Mouse (Mus musculus) gastrocnemius, adult 8-10 months (tissue): Measurements from ENCODE around the gene Nuak2. TPM values are rescaled to one million over a fixed set of nuclear protein-coding genes. Genes with fewer than 3 reads are reported as not detected.

Source experiments
- DNase-seq, 2 experiments: peaks; one replicate each; pipeline ENCODE4 v3.0.0; 2022; ENCODE audit warnings: low spot score in 2 of 2
- total RNA-seq, 4 experiments: library from RNA; stranded (reverse); gene quantifications; 2 replicates each; pipeline ENCODE4 v1.2.4; 2022

The Nuak2 gene
- total RNA-seq, 4 experiments from 2014 or later = 0.45 to 0.94 (median 0.52) TPM

GRCm38 (mm10) chr1:132322711-132323542 is 7.0 kb downstream of the Nuak2 start:
- no peak for DNase-seq

- no peak for DNase-seq
Observed at GRCm38 (mm10) chr1:132326777-132327176, 10.9 kb downstream of the Nuak2 start.

GRCm38 (mm10) chr1:132327477-132327876 is 11.6 kb downstream of the Nuak2 start:
- DNase-seq = no peak

GRCm38 (mm10) chr1:132328565-132328964 is 12.6 kb downstream of the Nuak2 start:
- no peak for DNase-seq

- no peak for DNase-seq
Observed at GRCm38 (mm10) chr1:132329656-132330055, 13.7 kb downstream of the Nuak2 start.

GRCm38 (mm10) chr1:132330397-132330796 is 14.5 kb downstream of the Nuak2 start:
- DNase-seq = no peak

- DNase-seq = no peak
Observed at GRCm38 (mm10) chr1:132331283-132331682, 15.4 kb downstream of the Nuak2 start.

GRCm38 (mm10) chr1:132333201-132333600 is 17.3 kb downstream of the Nuak2 start:
- no peak for DNase-seq

- DNase-seq = peak; percentile 24 to 42
Observed at GRCm38 (mm10) chr1:132333675-132334141, 17.8 kb downstream of the Nuak2 start.

- DNase-seq = no peak
Observed at GRCm38 (mm10) chr1:132334178-132334801, 18.4 kb downstream of the Nuak2 start.

GRCm38 (mm10) chr1:132335378-132335965 is 19.5 kb downstream of the Nuak2 start:
- peak in 1 of 2 experiments; percentile 33 for DNase-seq

- no peak for DNase-seq
Observed at GRCm38 (mm10) chr1:132336921-132337320, 21.0 kb downstream of the Nuak2 start.

- DNase-seq = no peak
Observed at GRCm38 (mm10) chr1:132338027-132338660, 22.2 kb downstream of the Nuak2 start.

GRCm38 (mm10) chr1:132341731-132342501 is 26.0 kb downstream of the Nuak2 start:
- DNase-seq = peak; percentile 44 to 59

GRCm38 (mm10) chr1:132342518-132342917 is 26.6 kb downstream of the Nuak2 start:
- no peak for DNase-seq

- DNase-seq = no peak
Observed at GRCm38 (mm10) chr1:132343191-132343590, 27.3 kb downstream of the Nuak2 start.

GRCm38 (mm10) chr1:132343656-132344055 is 27.7 kb downstream of the Nuak2 start:
- no peak for DNase-seq

- no peak for DNase-seq
Observed at GRCm38 (mm10) chr1:132345514-132345913, 29.6 kb downstream of the Nuak2 start.

GRCm38 (mm10) chr1:132346134-132346851 is 30.4 kb downstream of the Nuak2 start:
- peak; percentile 50 to 52 for DNase-seq

- DNase-seq = no peak
Observed at GRCm38 (mm10) chr1:132346951-132347350, 31.0 kb downstream of the Nuak2 start.
